Mouse (Mus musculus) urinary bladder, postnatal 14 days (tissue): ENCODE results near the gene Rtn4.
"Not testable (repeated sequence)": the region's sequence is repeated elsewhere in the genome, so short reads cannot be mapped to it uniquely, and the experiment has no call there.

ENCODE experiments used
- DNase-seq: peaks from one replicate; pipeline ENCODE4 v3.0.0; 2021; ENCODE audit warnings: low spot score

The Rtn4 gene

GRCm38 (mm10) chr11:29692683-29693272 lies at the start of gene Rtn4:
Gene Rtn4 (plus strand): TSS chr11:29692947.
- DNase-seq, result peak; percentile 98

- no peak for DNase-seq
These were observed 48.3 kb upstream of the Rtn4 start for GRCm38 (mm10) chr11:29644421-29644820.

- peak; percentile 34 for DNase-seq
These were observed 47.2 kb upstream of the Rtn4 start for GRCm38 (mm10) chr11:29645411-29646066.

DNA sequence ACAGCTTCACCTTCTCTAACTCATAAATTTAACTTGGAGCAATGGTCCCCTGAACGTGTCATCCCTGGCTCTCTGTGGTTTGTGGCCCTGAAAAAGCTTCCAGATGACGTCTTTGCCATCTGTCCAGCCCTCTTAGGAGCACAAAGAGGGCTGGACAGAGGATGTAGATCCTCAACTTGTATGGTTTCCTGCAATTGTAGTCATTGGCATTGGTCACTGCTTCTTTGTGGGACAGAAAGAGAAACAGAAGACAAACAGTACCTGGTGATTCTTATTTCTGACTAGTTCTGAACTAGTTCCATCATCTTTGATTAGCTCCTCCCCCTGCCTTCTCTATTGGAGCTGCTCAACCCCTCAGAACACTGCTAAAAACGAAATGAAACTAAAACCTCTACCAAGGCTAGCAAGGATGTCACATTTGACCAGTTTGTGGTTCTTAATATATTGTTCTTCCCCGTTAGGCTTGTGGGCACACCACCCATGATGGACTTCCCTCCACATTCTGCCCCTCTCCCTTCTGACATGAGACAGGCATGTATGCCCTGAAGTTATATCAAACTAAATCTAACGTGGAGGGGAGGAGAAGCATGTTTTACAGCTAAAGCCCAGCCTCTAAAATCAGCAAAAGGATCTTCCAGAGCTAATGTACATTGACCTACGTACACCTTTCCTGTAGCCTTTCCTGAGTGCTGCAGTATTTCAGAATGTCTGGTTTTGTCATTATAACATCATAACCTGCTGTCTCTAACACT lies 45.0 kb upstream of the Rtn4 start:
- no peak for DNase-seq

- not testable (repeated sequence) for DNase-seq
These were observed 37.4 kb upstream of the Rtn4 start for GRCm38 (mm10) chr11:29655381-29655780.

GRCm38 (mm10) chr11:29660740-29661139 lies 32.0 kb upstream of the Rtn4 start:
- no peak for DNase-seq

DNA sequence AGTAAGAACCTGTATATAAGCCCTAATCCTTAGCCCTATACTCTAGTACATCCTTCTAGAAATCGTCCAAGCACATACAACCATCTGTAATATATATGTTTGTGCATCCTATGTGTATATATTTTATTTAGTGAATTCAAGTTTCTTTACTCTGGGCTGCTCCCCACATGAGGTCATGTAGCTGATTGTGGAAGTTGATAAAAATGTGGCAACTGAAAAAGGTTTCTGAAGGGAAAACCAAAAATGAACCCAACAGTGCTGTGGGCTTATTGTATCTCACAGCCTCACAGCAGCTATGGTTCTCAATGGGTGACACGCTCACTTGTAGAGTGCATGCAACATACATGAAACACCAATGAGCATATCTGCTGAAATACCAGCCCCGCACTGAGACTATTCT lies 25.1 kb upstream of the Rtn4 start:
- DNase-seq, result no peak

DNA sequence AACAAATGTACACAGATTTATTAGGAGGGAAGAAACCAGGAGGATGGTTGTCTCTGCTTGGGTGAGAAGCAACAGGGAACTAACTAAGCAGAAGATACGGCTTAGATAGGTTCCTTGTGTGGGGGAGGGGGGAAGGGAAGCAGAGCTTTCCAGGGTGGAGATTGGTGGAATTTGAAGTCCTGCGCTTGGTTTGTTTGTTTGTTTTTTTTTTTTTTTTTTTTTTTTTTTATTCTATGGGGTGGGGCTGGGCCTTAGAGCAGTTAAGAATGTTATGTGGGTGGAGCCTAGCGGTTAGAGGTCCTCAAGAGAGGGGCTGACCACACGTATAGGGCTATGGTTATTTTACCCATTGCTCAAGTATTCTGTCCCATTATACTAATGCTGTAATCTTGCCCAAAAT lies 23.0 kb upstream of the Rtn4 start:
- DNase-seq, result no peak

DNA sequence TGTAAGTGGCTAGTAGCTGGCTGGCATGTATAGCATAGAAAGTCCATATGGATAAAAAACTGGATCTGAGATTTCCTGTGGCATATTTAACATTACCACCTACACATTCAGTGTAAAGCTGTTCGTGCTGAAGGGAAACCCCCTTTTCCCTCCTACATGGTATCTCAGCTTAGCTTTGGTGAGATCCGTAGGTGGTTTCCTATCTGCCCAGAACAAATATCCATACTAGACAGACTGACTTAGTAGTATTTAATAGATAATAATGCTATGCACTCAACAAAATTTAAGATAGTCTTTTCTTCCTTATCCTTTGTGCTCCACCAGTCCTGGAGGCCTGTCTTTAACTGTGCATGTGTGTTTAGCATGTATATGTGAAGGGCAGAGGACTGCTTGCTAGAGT lies 19.4 kb upstream of the Rtn4 start:
- no peak for DNase-seq

DNA sequence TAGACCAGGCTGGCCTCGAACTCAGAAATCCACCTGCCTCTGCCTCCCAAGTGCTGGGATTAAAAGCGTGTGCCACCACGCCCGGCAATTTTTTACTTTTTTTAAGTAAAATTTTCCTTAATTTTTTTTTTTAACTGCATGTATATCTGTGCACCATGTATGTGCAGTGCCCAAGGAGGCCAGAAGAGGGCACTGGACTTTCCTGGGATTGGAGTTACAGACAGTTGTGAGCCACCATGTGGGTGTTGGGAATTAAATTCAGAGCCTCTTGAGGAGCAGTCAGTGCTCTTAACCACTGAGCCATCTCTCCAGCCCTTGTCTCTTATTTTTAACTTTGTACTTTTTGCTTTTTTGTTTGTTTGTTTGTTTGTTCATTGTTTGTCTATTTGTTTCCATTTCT lies 16.0 kb upstream of the Rtn4 start:
- no peak for DNase-seq

- DNase-seq, result no peak
These were observed 12.8 kb upstream of the Rtn4 start for GRCm38 (mm10) chr11:29679942-29680341.

- DNase-seq, result no peak
These were observed 12.0 kb upstream of the Rtn4 start for GRCm38 (mm10) chr11:29680771-29681170.

GRCm38 (mm10) chr11:29684272-29684671 lies 8.5 kb upstream of the Rtn4 start:
- DNase-seq, result no peak

DNA sequence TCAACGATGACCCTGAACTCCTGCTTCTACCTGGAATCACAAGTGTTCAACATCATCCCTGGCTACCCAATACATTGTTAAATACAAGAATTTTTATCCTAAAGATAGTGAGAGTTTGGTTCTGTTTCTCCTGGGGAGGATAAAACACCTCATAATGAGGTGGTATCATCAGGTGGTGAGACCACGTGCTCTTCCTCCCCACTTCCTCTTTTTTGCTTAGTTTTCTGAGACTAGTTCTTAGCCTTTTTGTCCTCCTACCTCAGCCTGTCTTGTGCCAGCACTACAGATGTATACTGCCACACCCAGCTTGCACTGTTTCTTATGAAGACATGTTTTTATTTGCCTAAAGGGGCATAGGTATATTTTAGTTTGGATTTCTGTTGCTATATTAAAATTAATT lies 6.6 kb upstream of the Rtn4 start:
- DNase-seq, result no peak

GRCm38 (mm10) chr11:29691556-29691955 lies 1.2 kb upstream of the Rtn4 start:
- DNase-seq, result no peak

DNA sequence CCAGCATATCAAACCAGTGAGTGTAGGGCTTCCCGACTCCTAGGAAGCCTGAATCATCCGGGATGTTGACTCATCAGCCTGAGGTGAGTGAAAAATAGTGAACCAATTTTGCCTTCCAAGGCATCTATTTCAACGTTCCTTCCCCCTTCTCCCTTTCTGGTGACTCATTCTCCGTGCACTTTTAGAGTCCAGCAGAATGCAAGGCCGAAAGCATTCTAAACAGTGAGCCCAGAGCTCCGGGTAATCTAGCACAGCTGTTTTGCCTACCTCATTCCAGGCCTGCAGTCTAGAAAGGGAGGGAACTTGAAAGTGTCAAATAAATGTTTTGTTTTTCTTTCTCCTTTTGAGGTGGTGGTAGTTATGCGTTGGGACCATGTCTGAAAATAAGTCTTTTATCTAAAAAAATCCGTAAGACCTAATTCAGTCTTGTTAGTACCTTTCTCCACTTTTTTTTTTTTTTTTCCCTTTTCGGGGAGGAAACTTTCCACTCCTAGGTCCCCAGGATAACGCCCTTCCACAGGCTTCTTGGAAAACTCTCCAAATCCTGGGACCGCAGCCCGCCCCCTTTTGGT lies 550 bp upstream of the Rtn4 start:
- DNase-seq, result peak; percentile 49

DNA sequence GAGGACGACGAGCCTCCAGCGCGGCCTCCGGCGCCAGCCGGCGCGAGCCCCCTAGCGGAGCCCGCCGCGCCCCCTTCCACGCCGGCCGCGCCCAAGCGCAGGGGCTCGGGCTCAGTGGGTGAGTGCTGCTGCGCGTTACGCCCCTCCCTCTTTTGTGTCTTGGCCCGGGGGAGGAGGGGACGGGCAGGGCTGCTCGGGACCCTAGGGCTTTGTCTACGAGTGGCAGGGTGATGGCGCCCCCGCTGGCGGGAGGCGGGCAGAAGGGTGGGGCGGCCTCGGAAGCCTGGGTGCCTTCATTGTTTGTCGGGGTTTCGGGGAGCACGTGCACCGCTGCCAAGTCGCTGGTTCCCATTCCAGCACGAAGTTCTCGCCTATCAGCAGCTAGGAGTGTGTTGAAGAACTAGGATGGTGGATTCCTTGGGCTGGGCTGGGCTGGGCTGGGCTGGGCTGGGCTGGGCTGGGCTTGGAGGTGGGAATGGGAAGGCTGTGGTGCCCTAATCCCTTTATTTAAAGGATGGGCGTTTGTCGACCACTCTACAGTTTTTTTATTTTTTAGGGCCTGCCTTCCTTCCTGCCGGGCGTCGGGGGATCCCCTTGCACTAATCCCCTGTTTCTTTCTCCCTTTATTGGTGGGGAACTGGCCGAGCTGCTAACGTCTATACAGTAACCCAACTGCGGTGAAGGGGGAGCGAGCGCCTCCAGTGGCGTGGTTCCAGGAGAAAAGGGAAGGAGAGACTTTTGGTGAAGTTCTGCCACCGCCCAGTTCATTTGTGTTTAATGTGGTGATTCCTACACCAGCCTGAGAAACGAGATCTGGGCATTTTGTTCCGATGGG lies 1.0 kb downstream of the Rtn4 start:
- DNase-seq, result peak; percentile 86

- no peak for DNase-seq
These were observed 2.0 kb downstream of the Rtn4 start for GRCm38 (mm10) chr11:29694754-29695153.

DNA sequence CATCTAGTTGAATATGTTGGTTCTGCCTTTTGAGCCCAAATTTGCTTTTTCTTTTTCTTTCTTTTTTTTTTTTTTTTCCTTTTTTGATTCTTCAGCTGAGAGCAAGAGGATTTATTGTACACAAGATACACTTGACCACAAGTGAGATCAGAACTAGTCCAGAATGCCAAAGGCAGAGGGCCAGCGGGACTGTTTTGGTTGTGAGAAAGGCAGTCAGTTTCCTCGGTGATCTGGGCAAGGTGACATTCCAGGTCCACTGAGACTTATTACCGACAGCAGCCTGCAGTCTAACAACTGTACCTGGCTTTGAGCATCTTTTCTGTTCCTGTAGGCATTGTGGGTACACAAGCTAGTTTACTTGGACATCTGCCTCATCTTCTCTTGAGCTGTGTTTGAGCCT lies 10.0 kb downstream of the Rtn4 start:
- no peak for DNase-seq

- no peak for DNase-seq
These were observed 12.5 kb downstream of the Rtn4 start for GRCm38 (mm10) chr11:29705263-29705662.

- DNase-seq, result no peak
These were observed 14.1 kb downstream of the Rtn4 start for GRCm38 (mm10) chr11:29706845-29707244.

DNA sequence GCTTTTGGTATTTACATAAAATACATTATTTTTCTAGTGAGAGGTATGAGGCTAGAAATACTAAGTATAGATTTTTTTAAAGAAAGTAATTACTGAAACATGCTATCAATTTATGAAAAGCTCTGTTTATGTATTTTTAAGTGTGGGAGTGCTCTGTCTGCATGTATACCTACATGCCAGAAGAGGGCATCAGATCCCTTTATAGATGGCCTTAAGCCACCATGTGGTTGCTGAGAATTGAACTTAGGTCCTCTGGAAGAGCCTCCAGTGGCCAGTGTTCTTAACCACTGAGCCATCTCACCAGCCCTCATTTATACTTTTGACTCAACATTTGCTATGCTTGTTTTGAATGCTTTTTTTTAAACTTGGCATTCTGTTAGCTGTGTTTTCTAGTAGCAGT lies 16.8 kb downstream of the Rtn4 start:
- no peak for DNase-seq
